11 mouse cellular contexts compared by ENCODE assay signal in genomic region chr11:88993186-88993585, GRCm38 (mm10). TPM values are rescaled to one million over a fixed set of nuclear protein-coding genes. Genes with fewer than 3 reads are reported as not detected.
"Had no signal": no experiment of that assay in that cellular context is flagged by ENCODE, and none has a peak within 500 bp of the region (broad histone marks: within the 10 kb centered on the region; RNA-seq: fewer than 3 reads in every experiment).

No protein-coding gene starts in this region.

- DNase-seq: right cerebral cortex, postnatal 4 days had no signal

- H3K4me2 ChIP-seq: neural tube, embryonic 12.5 days; neural tube, embryonic 13.5 days; neural tube, embryonic 15.5 days; stomach, embryonic 15.5 days had no signal

- H3K4me1 ChIP-seq: neural tube, embryonic 12.5 days; neural tube, embryonic 13.5 days; neural tube, embryonic 15.5 days; stomach, embryonic 15.5 days had no signal

- H3K9ac ChIP-seq: neural tube, embryonic 12.5 days; neural tube, embryonic 13.5 days; neural tube, embryonic 15.5 days; stomach, embryonic 15.5 days had no signal

- H3K4me3 ChIP-seq: neural tube, embryonic 12.5 days; neural tube, embryonic 13.5 days; neural tube, embryonic 15.5 days; stomach, embryonic 15.5 days had no signal

- H3K27me3 ChIP-seq: neural tube, embryonic 15.5 days; stomach, embryonic 15.5 days had no signal

- H3K9me3 ChIP-seq: neural tube, embryonic 12.5 days; neural tube, embryonic 13.5 days; neural tube, embryonic 15.5 days; stomach, embryonic 15.5 days had no signal

- H3K27ac ChIP-seq: neural tube, embryonic 12.5 days; neural tube, embryonic 13.5 days; neural tube, embryonic 15.5 days; stomach, embryonic 15.5 days; stomach, postnatal 0 days had no signal

RNA-seq across cellular contexts. Expression of gene Elobl, which starts 26.5 kb away (rescaled TPM):
- total RNA-seq: neutrophil, adult 5-6 weeks had no signal
- polyA plus RNA-seq: neural tube, embryonic 12.5 days; neural tube, embryonic 13.5 days; neural tube, embryonic 14.5 days; neural tube, embryonic 15.5 days; stomach, embryonic 14.5 days; stomach, embryonic 15.5 days; stomach, embryonic 16.5 days; stomach, postnatal 0 days; urinary bladder, adult 2 months had no signal
